ENCODE assay signal across 7 mouse cellular contexts in genomic region chr5:149428347-149428746, GRCm38 (mm10). TPM values are rescaled to one million over a fixed set of nuclear protein-coding genes. Genes with fewer than 3 reads are reported as not detected.
DNase-seq lines count a peak whose midpoint lies in the region; ATAC-seq lines count a peak whose summit lies in the region.

No protein-coding gene starts in this region.

- no peaks in the 10 kb centered on the region for H3K9me3 ChIP-seq in forebrain, embryonic 15.5 days
- H3K9me3 ChIP-seq in liver, embryonic 12.5 days (replicated peaks), result no peaks in the 10 kb centered on the region

- no peak overlapping the region for H3K9ac ChIP-seq in forebrain, embryonic 15.5 days (replicated peaks)
- no peak overlapping the region for H3K9ac ChIP-seq in liver, embryonic 12.5 days

- ATAC-seq in forebrain, embryonic 15.5 days (replicated peaks), result peak; percentile 77
- peak; percentile 82 for ATAC-seq in liver, embryonic 12.5 days

- H3K27ac ChIP-seq in forebrain, embryonic 15.5 days (replicated peaks), result peak overlapping the region; percentile 78
- H3K27ac ChIP-seq in liver, embryonic 12.5 days, result peak overlapping the region; percentile 69

- DNase-seq in 416B (ENCODE audit: low read depth), result peak; percentile 90
- peak; percentile 73 for DNase-seq in CD4-positive, CD25-positive, alpha-beta regulatory T cell, adult 2 months (ENCODE audit: low read depth, low spot score)
- DNase-seq in retina, embryonic 14.5 days (ENCODE audit: low spot score), result peak; percentile 78
- DNase-seq in gastrocnemius, postnatal 25 days, result no peak
- no peak for DNase-seq in adrenal gland, postnatal 36 days

- WGBS in forebrain, embryonic 15.5 days, result 12% methylated on average over 6 of the region's 6 CpGs
- WGBS in liver, embryonic 12.5 days (ENCODE audit: insufficient replicate concordance), result 5% methylated on average over 6 of the region's 6 CpGs

- H3K4me3 ChIP-seq in forebrain, embryonic 15.5 days, result no peak overlapping the region
- no peak overlapping the region for H3K4me3 ChIP-seq in liver, embryonic 12.5 days

- no peaks in the 10 kb centered on the region for H3K36me3 ChIP-seq in forebrain, embryonic 15.5 days
- no peaks in the 10 kb centered on the region for H3K36me3 ChIP-seq in liver, embryonic 12.5 days

- H3K4me1 ChIP-seq in forebrain, embryonic 15.5 days, result peaks cover 22% of the 10 kb centered on the region
- H3K4me1 ChIP-seq in liver, embryonic 12.5 days, result peaks cover 36% of the 10 kb centered on the region

- no peaks in the 10 kb centered on the region for H3K27me3 ChIP-seq in forebrain, embryonic 15.5 days
- no peaks in the 10 kb centered on the region for H3K27me3 ChIP-seq in liver, embryonic 12.5 days (replicated peaks)

- H3K4me2 ChIP-seq in forebrain, embryonic 15.5 days (replicated peaks), result peak overlapping the region; percentile 19; the same call in 1 of the 2 replicates
- peak overlapping the region; percentile 43 for H3K4me2 ChIP-seq in liver, embryonic 12.5 days

RNA-seq across cellular contexts. Expression of gene Tex26, which starts 11.1 kb away (rescaled TPM):
- 1.3 and 2.1 TPM in 2 replicates for polyA plus RNA-seq in forebrain, embryonic 15.5 days (2015; fragmentation: Nextera tagmentation; extraction: Ambion mirVana)
- polyA plus RNA-seq in liver, embryonic 12.5 days (2016; fragmentation: Nextera tagmentation; extraction: Ambion mirVana), result 0.13 and 0.18 TPM in 2 replicates
- total RNA-seq in gastrocnemius, postnatal 25 days (2021), result not detected
- total RNA-seq in adrenal gland, postnatal 36 days (2021), result not detected

RNA-seq across cellular contexts. Expression of gene Medag, which starts 16.8 kb away (rescaled TPM):
- 0.95 and 1.7 TPM in 2 replicates for polyA plus RNA-seq in forebrain, embryonic 15.5 days (2015; fragmentation: Nextera tagmentation; extraction: Ambion mirVana)
- 0.35 and 0.57 TPM in 2 replicates for polyA plus RNA-seq in liver, embryonic 12.5 days (2016; fragmentation: Nextera tagmentation; extraction: Ambion mirVana)
- total RNA-seq in gastrocnemius, postnatal 25 days (2021), result 10 to 100 TPM; 15.8 to 18.2 TPM
- 1 to 10 TPM; 3.8 to 9.1 TPM for total RNA-seq in adrenal gland, postnatal 36 days (2021)

Comparison
In these comparisons a context has a peak if more than half of its experiments do, and no peak if none do; other contexts are left out.
1. DNase-seq: peak in 416B (single experiment), CD4-positive, CD25-positive, alpha-beta regulatory T cell, adult 2 months (single experiment) and retina, embryonic 14.5 days (single experiment); none in gastrocnemius, postnatal 25 days (single experiment) and adrenal gland, postnatal 36 days (0 of 2).